Mouse (Mus musculus): ENCODE results near the gene Gm45808.

DNA sequence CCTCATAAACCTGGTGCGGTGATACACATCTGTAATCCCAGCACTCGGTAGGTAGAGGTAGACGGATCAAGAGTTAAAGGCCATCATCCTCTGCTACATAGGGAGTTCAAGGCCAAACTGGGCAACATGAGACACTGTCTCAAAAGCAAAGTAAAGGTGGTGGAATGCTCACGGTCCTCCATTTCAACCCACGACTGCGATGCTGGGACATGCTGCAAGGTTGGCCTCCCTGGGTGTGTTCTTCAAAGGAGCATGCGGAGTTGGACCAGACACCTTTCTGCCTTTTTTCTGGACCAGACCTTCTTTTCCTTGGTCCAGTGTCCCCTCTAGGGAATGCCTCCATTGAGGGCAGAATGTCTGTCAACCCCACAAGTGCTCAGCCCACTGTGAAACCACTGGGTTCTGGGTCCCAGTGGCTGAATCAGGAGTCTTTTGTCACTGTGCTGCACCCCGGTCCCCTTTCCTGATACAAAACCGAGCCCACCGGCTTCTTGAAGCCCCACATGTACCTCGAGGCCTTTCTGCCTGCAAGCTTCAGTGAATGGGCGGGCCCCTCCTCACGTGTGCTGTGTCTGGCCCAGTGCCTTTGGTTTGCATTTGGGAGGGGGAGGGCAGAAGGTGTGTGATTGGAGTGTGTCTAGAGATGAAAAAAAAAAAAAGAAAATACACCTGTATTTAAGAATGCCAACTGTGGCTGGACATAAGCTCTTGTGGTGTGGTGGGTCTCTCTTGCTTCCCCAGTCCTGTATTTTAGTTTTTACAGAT is 30.5 kb downstream of the Gm45808 start:
- TF ChIP-seq CTCF (IDR thresholded peaks at IDR 0.05; ENCODE audit: borderline replicate concordance, insufficient read depth, low read length) (no peak), POLR2A (IDR thresholded peaks at IDR 0.05; ENCODE audit: low read depth, low read length) (peak; percentile 2; the same call in 1 of the 2 replicates)

All from embryonic fibroblast, embryonic 13.5 days (primary cell).